In genomic region chr8:69774503-69775148, GRCm38 (mm10) we compare ENCODE assay signal across 8 mouse cellular contexts. TPM values are rescaled to one million over a fixed set of nuclear protein-coding genes. Genes with fewer than 3 reads are reported as not detected.
DNase-seq lines count a peak whose midpoint lies in the region; ATAC-seq and TF ChIP-seq lines count a peak whose summit lies in the region.

Gene Gm20422, minus strand, starts transcription at chr8:69774886.

- under 1% methylated on average over 41 of the region's 41 CpGs for WGBS in heart, embryonic 12.5 days
- WGBS in kidney, postnatal 0 days, result 0% methylated on average over 41 of the region's 41 CpGs
- under 1% methylated on average over 41 of the region's 41 CpGs for WGBS in liver, embryonic 11.5 days
- WGBS in stomach, embryonic 14.5 days, result under 1% methylated on average over 41 of the region's 41 CpGs

- peak; percentile 98 for ATAC-seq in erythroid progenitor cell, adult 5-6 weeks (replicated peaks; ENCODE audit: low FRiP score, poor library complexity, severe bottlenecking)
- peak; percentile 99 for ATAC-seq in heart, embryonic 12.5 days (ENCODE audit: insufficient number of reproducible peaks, low FRiP score)
- peak; percentile 99 for ATAC-seq in kidney, postnatal 0 days (replicated peaks; ENCODE audit: low FRiP score, low read depth)
- ATAC-seq in liver, embryonic 11.5 days (replicated peaks; ENCODE audit: low FRiP score), result peak; percentile 99
- ATAC-seq in stomach, embryonic 14.5 days (ENCODE audit: insufficient number of reproducible peaks, insufficient read depth, low FRiP score, low read depth), result peak; percentile 98

- peaks cover 6% of the 10 kb centered on the region for H3K36me3 ChIP-seq in heart, embryonic 12.5 days
- H3K36me3 ChIP-seq in kidney, postnatal 0 days (ENCODE audit: insufficient read depth, low read length), result no peaks in the 10 kb centered on the region
- peaks cover 4% of the 10 kb centered on the region for H3K36me3 ChIP-seq in liver, embryonic 11.5 days (ENCODE audit: control insufficient read depth, insufficient read depth, low read length)
- H3K36me3 ChIP-seq in stomach, embryonic 14.5 days (ENCODE audit: control insufficient read depth, insufficient read depth, low read length), result peaks cover under 1% of the 10 kb centered on the region; the same call in 1 of the 2 replicates

- peak; percentile 98 for DNase-seq in CD4-positive helper T cell, adult 2 months (ENCODE audit: low read depth, low spot score)
- peak; percentile 97 for DNase-seq in brain, embryonic 18.5 days (ENCODE audit: low read depth, low spot score)
- DNase-seq in kidney, postnatal 0 days (ENCODE audit: low spot score), result peak; percentile 100
- peak; percentile 93 for DNase-seq in liver, embryonic 11.5 days (ENCODE audit: low spot score)
- peak; percentile 97 for DNase-seq in naive thymus-derived CD4-positive, alpha-beta T cell, adult 2 months (ENCODE audit: low read depth)

- peak within 1 kb of the TSS; percentile 69 for H3K4me3 ChIP-seq in heart, embryonic 12.5 days
- H3K4me3 ChIP-seq in kidney, postnatal 0 days (replicated peaks; ENCODE audit: low read depth, low read length), result peak within 1 kb of the TSS; percentile 69
- peak within 1 kb of the TSS; percentile 69 for H3K4me3 ChIP-seq in liver, embryonic 11.5 days (ENCODE audit: low read depth, low read length)
- peak within 1 kb of the TSS; percentile 74 for H3K4me3 ChIP-seq in stomach, embryonic 14.5 days (ENCODE audit: low read depth, low read length)

- peaks cover 23% of the 10 kb centered on the region for H3K4me1 ChIP-seq in heart, embryonic 12.5 days (replicated peaks)
- peaks cover 4% of the 10 kb centered on the region; the same call in 1 of the 2 replicates for H3K4me1 ChIP-seq in kidney, postnatal 0 days (replicated peaks; ENCODE audit: insufficient read depth, low read length)
- H3K4me1 ChIP-seq in liver, embryonic 11.5 days (replicated peaks; ENCODE audit: control insufficient read depth, insufficient read depth, low read length), result peaks cover 8% of the 10 kb centered on the region
- peaks cover 6% of the 10 kb centered on the region; the same call in 1 of the 2 replicates for H3K4me1 ChIP-seq in stomach, embryonic 14.5 days (ENCODE audit: control insufficient read depth, insufficient read depth, low read length)

- H3K27me3 ChIP-seq in heart, embryonic 12.5 days (replicated peaks), result no peaks in the 10 kb centered on the region
- H3K27me3 ChIP-seq in kidney, postnatal 0 days (ENCODE audit: insufficient read depth, low read length), result no peaks in the 10 kb centered on the region
- H3K27me3 ChIP-seq in liver, embryonic 11.5 days (replicated peaks; ENCODE audit: control insufficient read depth, insufficient read depth, low read length), result no peaks in the 10 kb centered on the region
- H3K27me3 ChIP-seq in stomach, embryonic 14.5 days (ENCODE audit: control insufficient read depth, insufficient read depth, low read length), result no peaks in the 10 kb centered on the region

- no peaks in the 10 kb centered on the region for H3K9me3 ChIP-seq in heart, embryonic 12.5 days (replicated peaks)
- no peaks in the 10 kb centered on the region for H3K9me3 ChIP-seq in kidney, postnatal 0 days (replicated peaks; ENCODE audit: low read length)
- no peaks in the 10 kb centered on the region for H3K9me3 ChIP-seq in liver, embryonic 11.5 days (ENCODE audit: control insufficient read depth, low read length)
- no peaks in the 10 kb centered on the region for H3K9me3 ChIP-seq in stomach, embryonic 14.5 days (ENCODE audit: control insufficient read depth, low read depth, low read length)

- 0 out of 2 replicates have a peak, but pooled peaks have one; percentile 4 for TF ChIP-seq CTCF in kidney, postnatal 0 days (IDR thresholded peaks at IDR 0.05; ENCODE audit: low read depth)

- peak within 1 kb of the TSS; percentile 98 for H3K27ac ChIP-seq in heart, embryonic 12.5 days (ENCODE audit: poor library complexity, severe bottlenecking)
- peak within 1 kb of the TSS; percentile 99 for H3K27ac ChIP-seq in kidney, postnatal 0 days
- peak within 1 kb of the TSS; percentile 99 for H3K27ac ChIP-seq in liver, embryonic 11.5 days (ENCODE audit: low read depth, low read length)
- H3K27ac ChIP-seq in stomach, embryonic 14.5 days (ENCODE audit: low read length), result peak within 1 kb of the TSS; percentile 99

- H3K4me2 ChIP-seq in heart, embryonic 12.5 days, result peak within 1 kb of the TSS; percentile 75
- H3K4me2 ChIP-seq in kidney, postnatal 0 days (ENCODE audit: low read length), result peak within 1 kb of the TSS; percentile 53
- H3K4me2 ChIP-seq in liver, embryonic 11.5 days, result peak within 1 kb of the TSS; percentile 91
- H3K4me2 ChIP-seq in stomach, embryonic 14.5 days (replicated peaks; ENCODE audit: low read depth, low read length), result peak within 1 kb of the TSS; percentile 71

- H3K9ac ChIP-seq in heart, embryonic 12.5 days, result peak within 1 kb of the TSS; percentile 82
- H3K9ac ChIP-seq in kidney, postnatal 0 days (ENCODE audit: low read depth, low read length), result peak within 1 kb of the TSS; percentile 90
- H3K9ac ChIP-seq in liver, embryonic 11.5 days (ENCODE audit: low read depth, low read length), result peak within 1 kb of the TSS; percentile 97
- H3K9ac ChIP-seq in stomach, embryonic 14.5 days (replicated peaks; ENCODE audit: low read depth, low read length), result peak within 1 kb of the TSS; percentile 95

RNA-seq across cellular contexts. Expression of gene Gm20422, which starts in this region (rescaled TPM):
- not detected in 2 replicates for total RNA-seq in erythroid progenitor cell, adult 5-6 weeks (2015; ENCODE audit: low replicate concordance)
- not detected in 2 replicates for total RNA-seq in erythroid progenitor cell, adult 5-6 weeks (2017; ENCODE audit: low replicate concordance)
- 0.33 TPM in 1 of 2 replicates, not detected in the other for polyA plus RNA-seq in heart, embryonic 12.5 days (2016; fragmentation: Nextera tagmentation; extraction: Ambion mirVana)
- polyA plus RNA-seq in kidney, postnatal 0 days (2015; fragmentation: Nextera tagmentation; extraction: Ambion mirVana), result 0.30 and 1.1 TPM in 2 replicates
- 0.57 and 0.70 TPM in 2 replicates for polyA plus RNA-seq in liver, embryonic 11.5 days (2014; fragmentation: Nextera tagmentation; extraction: Ambion mirVana)
- 0.90 TPM in 1 of 2 replicates, not detected in the other for polyA plus RNA-seq in stomach, embryonic 14.5 days (2014; fragmentation: Nextera tagmentation; extraction: Ambion mirVana)

Comparison
In these comparisons a context has a peak if more than half of its experiments do, and no peak if none do; other contexts are left out.
1. Peak in every context shown above with its lines: DNase-seq, ATAC-seq, H3K4me3 ChIP-seq and H3K27ac ChIP-seq.
2. Peak in ATAC-seq in erythroid progenitor cell, adult 5-6 weeks; RNA of the gene not detected or under 1 TPM.
3. Peak in ATAC-seq, H3K4me3 ChIP-seq, H3K27ac ChIP-seq, H3K9ac ChIP-seq and H3K4me2 ChIP-seq in heart, embryonic 12.5 days; RNA of the gene not detected or under 1 TPM.
4. Peak in DNase-seq, ATAC-seq, H3K4me3 ChIP-seq, H3K27ac ChIP-seq, H3K9ac ChIP-seq and H3K4me2 ChIP-seq in liver, embryonic 11.5 days; RNA of the gene not detected or under 1 TPM.
5. Peak in ATAC-seq, H3K4me3 ChIP-seq, H3K27ac ChIP-seq, H3K9ac ChIP-seq and H3K4me2 ChIP-seq in stomach, embryonic 14.5 days; RNA of the gene not detected or under 1 TPM.